Mouse (Mus musculus) ES-E14 (cell line): ENCODE measurements around the gene Mast3.

Source experiments
- CHD2 ChIP-seq: IDR thresholded peaks from 2 replicates; pipeline ENCODE4 v1.6.1; 2014; ENCODE audit warnings: mild to moderate bottlenecking, low read depth, low read length, inconsistent platforms
- MAFK ChIP-seq: IDR thresholded peaks from 2 replicates; pipeline ENCODE4 v1.6.1; 2014; ENCODE audit warnings: mild to moderate bottlenecking, low read depth, low read length, inconsistent platforms; ENCODE audit not compliant: insufficient read depth

DNA sequence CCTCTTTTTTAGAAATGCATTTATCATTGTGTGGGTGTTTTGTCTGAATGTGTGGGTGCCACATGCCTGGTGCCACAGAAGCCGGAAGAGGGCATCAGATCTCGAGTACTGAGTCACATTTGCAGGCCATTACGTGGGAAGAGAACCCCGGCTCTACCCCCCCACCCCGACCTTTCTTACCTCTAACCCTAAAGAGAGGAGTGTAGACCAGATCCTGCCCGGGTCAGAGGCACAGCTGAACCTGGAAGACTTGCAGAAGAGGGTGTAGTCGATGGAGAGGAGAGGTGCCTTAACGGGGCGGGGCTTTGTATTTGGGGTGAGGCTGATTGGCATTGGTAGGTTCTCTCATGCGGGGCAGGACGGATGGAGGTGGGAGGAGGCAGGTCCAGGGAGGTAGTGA lies 60.0 kb downstream of the Mast3 start:
- no peak for TF ChIP-seq MAFK
- TF ChIP-seq CHD2, result no peak
